Mouse (Mus musculus): Measurements from ENCODE around the gene Krt13.

Gene Krt13

DNA sequence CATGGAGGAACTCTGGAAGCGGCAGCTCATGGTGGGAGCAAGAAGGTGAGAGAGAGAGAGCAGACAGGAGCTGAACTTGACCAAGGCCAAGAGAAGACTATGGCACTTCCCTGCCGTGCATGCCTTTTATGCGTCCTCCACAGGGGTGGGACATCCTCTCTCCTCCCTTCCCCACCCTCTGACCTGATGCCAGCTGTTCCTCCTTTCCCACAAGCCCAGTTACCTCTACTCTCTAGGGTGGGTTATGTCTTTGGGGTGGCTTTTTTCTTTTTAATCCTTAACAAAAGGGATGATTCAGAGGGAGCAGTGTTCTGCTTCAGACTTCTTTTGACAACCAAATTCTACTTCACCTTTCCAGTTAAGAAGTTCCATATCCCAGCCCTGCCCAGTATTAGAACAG, at the start of gene Krt13:
Gene Krt13 (minus strand): TSS at position 101 of the 400 bp plus-strand sequence.
- DNase-seq (ENCODE audit: low spot score) = no peak

DNA sequence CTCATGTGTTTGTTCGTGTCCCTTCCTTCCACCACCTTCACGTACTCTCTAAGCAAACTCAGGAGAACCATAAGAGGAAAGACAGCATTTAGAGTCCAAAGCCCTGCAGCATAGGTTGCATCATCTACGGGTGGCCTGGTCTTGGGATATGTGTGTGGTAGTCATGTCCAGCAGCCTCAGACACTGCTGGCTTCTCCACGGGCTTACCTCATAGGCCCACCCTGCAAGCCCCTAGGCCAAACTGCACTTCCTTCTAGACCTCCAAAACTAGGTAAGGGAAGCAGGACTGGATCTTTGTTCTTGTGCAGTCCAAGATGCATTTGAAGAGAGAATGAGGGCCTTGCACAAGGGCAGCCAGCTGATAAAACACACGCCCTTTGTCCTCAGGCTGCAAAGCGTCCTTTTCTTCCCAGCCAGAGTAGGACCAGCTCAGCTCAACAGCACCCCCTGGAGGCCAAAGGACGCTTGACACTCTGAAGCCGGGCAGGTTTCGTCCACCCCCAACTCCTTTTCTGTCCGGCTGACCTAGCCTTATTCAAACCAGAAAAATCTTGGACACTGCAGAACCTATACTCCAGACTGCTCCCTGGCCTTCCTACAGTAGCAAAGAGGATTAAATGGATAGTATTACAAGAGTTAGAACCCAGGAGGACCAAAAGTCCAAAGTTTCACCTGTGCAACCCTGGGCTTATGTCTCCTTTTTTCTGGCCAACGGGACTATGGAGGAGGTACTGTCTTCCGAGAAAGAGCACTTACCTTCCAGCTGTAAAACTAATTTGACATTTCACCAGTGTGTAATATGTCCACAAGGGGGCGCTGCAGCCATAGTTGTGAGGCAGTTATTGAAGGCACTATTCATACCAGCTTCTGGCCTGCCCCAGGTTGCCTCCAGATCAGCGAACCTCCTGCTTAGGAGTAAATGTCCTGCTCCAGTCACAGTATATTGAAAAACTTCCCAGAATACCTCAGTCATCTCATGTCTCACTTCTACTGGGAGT, 47.7 kb upstream of the Krt13 start:
- DNase-seq (ENCODE audit: low spot score) = peak; percentile 64

DNA sequence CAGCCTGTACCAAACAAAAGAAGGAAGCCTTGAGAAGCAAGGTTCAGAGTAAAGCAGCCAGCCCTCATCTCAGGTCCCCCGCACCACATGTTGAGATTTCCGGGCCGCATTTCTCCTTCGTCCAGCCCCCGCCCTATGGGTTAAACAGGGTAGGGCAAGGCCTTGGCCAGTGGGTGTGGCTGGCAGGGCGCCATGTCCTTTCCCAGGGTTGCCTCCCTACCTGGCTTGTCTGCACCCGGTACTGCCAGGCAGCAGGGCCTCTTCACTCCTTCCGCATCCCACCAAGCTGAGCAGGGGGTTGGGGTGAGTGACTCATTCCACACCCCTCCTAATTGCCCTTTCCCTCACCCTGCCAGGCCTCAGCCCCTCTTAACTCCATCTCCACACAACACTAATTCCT, 46.7 kb upstream of the Krt13 start:
- DNase-seq (ENCODE audit: low spot score) = peak; percentile 27

DNA sequence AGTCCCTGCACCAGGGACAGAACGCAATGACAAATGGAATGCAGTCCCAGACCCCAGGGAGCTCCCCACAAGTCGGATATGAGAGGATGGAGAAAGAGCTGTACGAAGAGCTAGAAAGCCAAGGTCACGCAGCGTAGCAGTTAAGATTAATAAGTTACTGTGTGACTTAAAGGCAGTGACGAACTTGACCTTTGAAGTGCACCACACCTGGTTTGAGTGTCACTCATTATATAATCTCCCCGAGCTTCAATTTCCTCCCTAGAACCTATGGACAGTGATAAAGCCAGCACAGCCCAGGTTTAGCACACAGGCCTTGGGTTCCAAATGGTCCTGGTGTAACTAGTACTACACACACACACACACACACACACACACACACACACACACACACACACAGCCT, 43.0 kb upstream of the Krt13 start:
- DNase-seq (ENCODE audit: low spot score) = no peak

DNA sequence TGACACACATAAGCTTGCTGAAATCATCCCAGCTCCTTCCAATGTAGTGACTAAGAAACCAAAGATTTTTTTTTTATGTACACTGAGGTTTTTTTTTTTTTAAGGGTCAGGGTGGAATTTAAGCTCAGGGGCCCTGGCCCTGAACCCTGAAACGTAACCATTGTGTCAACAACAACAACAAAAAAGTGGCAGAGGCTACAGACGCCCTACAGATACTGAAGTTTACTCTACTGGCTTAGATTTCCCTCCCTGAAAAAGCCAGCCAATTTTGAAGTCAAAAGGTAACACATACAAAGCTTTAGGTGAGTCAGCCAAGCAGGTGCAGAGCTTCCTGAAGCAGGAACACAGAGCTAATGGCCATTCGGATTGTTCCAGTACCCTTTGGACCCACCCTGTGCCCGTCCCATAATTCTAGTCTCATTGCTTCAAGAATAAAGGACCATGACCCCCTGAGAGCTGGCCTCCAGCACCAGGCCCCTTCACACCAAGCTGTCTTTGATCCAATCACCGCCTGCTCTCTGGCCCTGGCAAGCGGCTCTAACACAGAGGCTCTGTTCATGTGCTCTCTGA, 36.6 kb upstream of the Krt13 start:
- DNase-seq (ENCODE audit: low spot score) = no peak

DNA sequence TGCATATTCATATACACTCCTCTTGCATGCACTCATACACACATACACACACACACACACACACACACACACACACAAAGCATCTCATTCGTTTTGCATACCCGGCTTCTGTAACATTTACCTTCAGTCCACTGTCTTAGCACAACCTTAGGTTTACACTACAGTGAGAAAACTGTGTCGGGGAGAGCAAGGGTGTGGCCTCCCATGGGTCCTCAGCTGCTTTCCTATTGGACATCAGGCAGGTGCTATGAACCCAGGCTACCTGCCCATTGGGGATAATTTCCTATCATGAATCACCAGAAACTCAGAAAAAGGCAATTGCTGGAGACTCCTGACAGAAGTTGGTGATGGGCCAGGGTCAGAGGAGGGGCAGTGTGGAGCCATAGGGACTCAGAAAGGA, 36.0 kb upstream of the Krt13 start:
- DNase-seq (ENCODE audit: low spot score) = no peak

DNA sequence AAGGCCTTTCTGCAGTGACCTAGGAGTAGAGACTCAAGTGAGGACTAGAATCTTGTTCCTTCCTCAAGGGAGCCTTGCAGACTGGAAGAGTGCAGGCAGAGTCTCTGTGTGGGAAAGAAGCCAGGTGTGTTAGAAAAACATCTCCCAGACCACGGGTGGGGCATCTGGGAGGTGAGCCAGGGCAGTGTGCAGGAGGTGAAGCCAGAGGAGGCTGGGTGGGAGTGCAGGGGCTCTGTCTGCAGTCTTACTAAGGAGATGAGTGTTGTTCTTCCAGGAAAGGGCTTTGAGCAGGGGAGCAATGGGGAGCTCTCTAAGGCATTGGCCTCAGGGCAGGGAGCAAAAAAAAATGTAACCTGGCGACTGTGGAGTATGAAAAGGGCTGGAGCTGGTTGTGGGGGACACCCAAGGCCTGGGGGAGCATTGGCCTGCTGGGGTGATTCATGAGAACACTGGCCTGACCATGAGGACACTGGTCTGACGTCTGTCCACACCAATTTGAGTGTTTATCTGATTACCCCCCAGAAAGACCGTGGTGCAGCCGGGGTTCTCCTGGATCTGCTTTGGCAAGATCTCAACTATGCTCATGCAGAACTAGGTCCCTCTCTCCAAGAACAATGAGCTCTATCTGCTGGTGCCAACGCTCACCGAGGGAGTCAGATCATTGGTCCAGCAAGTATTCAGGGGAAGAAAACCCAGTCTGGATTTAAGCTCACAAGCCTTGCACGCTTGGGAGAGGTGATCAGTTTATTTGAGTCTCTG, 34.3 kb upstream of the Krt13 start:
- DNase-seq (ENCODE audit: low spot score) = peak; percentile 17

DNA sequence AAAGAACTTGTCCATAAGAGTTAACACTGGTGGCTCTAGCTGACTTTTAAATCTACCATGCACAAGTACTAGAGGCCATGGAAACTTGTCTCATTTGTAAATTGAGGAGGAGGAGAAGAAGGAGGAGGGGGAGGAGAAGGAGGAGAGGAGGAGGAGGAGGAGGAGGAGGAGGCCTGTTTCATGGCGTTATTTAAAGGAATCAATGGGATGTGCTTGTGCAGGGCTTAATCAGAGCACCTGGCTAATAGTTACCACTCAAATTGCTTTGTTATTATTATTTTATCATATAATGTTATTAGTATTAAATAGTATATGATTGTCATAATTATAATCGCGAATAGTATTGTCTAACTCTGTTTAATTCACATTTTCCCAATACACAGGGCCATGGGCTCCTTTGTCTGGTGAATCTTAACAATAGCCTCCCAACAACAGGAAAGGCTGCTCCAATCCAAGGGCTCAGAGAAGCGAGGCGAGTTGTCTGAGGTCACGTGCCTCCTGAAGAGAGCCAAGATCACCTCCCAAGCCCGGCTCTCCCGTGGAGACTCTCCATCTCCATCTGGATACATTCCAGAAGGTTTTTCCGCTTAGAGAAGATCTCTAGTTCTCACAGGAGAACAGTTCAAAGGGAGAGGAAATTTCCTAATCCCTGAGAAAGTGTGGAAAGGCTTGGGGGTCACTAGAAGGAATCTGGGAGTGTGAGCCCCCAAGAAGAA, 27.4 kb upstream of the Krt13 start, which contains the start of gene Krt19:
Gene Krt19 (minus strand): TSS at position 51 of the 716 bp plus-strand sequence.
- DNase-seq (ENCODE audit: low spot score) = no peak

DNA sequence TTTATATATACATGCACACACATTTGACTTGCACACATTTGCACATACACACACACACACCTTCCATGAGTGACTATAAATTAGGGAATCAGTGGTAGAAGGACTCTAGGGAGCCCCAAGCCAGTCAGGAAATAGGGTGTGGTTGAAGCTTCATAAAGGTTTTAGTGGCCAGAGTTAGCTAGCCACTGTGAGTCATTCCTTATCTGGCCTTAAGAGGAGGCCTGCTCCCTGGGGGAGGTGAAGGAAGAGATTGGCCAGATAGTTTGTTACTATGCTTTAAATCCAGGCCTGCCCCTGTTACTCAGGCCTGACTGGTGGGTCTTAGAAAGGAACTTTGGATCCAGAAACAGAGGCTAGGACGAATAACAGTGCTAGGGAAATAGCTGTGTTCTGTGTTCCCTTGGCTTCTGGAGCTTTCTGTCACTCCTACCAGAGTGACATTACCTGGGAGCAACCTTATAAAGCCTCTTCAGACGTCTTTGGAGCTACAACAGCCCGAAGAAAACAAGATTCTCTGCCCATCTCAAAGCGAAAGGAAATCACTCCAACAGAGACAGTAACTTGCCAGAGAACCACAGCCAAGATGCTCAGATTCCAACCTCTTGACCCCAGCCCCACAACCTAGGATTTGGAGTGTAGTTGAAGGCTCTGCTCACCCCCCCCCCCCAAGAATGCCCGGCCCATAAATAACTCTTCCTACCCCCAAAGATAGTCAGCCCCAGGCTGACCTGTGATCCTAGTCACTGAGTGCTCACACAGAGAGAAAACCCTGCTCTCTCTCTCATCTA, 26.4 kb upstream of the Krt13 start:
- DNase-seq (ENCODE audit: low spot score) = no peak

DNA sequence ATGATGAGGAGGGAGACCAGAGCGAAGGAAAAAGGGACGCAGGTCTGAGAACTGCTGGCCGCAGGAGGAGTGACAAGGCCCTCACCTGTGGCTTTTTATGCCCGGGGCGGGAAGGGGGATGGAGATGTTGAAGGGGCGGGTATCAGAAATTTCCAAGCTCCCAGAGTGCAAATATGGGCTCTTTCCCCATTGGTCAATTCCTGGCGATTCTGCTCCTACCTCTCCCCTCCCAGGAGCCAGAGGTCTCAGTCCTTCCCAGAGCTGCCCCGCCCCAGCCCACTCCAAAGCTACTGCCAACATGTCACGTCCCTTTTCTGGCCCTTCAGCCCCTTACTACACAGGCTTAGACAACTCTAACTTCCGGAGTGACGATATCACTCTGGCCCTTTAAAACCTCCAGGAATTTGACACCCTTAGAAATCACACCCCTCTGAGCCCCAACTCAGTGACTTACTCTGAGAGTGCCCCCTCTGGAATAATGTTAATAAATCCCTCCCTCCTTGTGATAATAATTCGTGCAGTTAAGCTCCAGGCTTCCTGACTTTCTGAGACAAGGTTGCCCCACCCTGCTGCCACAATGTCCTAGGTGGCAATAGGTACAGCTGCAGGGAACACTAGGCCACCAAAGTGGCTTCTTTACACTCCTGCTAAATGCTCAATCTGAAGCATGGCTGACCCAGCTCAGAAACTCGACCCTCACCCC, 24.6 kb upstream of the Krt13 start:
- DNase-seq (ENCODE audit: low spot score) = no peak

DNA sequence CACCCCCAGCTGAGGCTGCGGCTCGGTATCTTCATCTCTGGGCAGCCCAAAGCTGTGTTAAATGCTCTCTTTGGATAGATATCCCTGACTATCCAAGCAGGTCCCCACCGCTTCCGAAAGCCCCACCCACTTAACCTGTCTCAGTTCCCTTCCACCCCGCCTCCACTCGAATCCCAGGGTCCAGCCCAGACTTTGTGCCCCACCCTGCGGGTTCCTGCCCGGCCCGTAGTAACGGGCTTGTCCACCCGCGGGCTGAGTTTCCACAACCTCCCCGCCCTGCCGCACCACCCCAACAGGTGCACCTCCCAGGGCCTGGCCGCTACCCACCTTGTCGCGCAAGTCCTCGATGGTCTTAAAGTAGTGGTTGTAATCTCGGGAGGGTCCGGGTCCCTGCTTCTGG, 23.7 kb upstream of the Krt13 start:
- peak; percentile 15 for DNase-seq (ENCODE audit: low spot score)

DNA sequence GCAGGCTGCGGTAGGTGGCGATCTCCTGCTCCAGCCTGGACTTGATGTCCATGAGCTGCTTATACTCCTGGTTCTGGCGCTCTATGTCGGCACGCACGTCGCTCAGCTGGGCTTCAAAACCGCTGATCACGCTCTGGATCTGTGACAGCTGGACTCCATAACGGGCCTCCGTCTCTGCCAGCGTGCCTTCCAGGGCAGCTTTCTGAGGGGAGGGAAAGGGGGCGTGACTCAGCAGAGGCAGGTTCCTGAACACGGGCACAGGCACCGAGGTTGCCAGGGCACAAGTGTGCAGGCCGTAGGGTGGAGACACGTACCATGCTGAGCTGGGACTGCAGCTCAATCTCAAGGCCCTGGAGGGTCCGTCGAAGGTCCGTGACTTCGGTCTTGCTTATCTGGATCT, 19.6 kb upstream of the Krt13 start:
- no peak for DNase-seq (ENCODE audit: low spot score)

DNA sequence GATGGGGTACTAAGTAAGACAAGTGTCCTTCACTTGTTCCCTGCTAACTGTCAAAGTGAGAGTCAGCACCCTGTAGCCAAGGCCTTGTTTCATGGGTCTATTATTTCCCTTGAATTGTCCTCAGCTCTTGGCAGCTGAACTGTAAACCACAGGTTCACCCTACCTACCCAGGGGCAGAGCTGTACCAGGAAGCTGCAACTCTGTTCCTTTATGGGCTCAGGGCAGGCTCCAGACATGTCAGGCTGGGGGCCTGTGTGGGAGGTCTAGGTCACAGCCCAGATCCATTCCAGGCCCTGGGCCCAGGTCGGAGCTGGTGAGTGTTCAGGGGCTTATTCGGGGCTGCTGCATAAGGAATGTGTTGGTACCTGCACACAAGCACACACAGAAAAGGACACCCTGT, 18.0 kb upstream of the Krt13 start:
- DNase-seq (ENCODE audit: low spot score) = no peak

DNA sequence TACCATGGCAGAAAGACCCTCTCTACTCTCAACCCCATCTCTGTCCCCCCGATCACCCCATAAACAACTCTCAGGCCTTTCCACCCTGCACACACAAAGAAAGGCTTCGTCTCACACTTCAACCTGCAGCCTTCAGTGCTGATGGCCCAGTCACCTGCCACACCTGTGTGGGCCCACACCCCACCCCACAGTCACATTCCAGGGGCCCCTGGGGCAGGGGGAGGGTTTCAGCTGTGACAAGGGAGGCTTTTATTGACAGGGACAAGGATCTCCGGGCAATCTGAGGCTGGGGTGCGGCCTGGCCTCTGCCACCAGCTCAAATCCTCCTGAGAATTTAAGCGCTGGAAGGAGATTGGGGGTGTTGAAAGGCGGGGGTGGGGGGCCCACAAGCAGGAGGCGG, 17.4 kb upstream of the Krt13 start:
- no peak for DNase-seq (ENCODE audit: low spot score)

DNA sequence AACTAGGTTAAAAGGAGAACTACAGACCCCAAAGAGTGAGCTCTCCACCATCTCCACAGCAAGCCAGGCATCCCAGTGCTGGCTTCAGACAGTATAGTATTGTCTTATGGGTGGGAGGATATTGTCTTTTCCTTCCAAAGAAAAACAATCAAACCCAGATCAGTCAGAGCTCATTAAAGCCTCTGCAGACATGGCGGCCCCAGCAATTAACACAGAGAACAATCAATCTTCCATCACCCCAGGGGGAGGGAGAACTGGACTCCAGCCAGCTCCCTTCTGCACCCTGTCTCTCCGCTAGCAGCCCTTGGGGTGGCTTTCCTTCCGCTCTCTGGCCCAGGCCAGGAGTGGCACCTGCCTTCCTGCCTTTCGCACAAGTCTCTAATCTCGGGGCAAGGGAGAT, 16.3 kb upstream of the Krt13 start:
- DNase-seq (ENCODE audit: low spot score) = no peak

DNA sequence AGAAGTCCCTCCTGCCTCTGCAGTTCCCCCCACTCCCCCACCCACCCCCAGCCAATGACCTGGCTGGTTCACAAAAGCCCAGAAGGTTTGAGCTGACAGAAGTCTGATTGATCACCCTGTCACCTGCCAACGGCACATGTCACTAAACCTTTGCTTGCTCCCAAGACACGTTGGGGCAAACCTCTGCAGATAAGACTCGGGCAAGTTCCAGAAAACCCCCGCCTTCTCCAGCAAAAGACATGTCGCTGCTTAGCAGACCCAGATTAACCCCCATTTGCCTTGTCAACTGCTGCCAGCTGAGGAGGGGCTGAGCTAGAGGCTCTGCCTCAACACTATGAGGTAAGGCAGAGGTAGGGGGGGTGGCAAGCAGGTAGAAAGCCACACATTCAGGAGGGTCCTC, 15.2 kb upstream of the Krt13 start:
- DNase-seq (ENCODE audit: low spot score) = no peak

DNA sequence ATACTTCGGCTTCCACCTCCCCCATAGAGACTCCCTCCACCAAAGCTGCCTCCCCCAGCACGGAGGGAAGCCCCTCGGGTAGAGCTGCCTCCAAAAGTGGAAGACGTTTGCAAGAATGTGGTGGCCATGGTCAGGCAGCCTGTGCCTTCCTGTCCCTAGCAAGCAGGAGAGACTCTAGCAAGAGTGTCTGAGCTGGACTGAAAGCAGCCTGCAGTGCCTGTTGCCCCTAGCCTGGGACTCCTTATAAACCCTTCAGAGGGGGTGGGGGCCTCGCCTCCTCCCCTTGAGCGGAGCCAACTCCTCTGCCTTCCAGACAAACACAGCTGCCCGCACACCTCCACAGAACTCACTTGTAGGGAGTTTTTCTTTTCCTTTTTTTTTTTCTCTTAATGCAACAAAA, 14.4 kb upstream of the Krt13 start, which contains the start of gene Krt15:
Gene Krt15 (minus strand): TSS at position 198 of the 400 bp plus-strand sequence.
- no peak for DNase-seq (ENCODE audit: low spot score)

DNA sequence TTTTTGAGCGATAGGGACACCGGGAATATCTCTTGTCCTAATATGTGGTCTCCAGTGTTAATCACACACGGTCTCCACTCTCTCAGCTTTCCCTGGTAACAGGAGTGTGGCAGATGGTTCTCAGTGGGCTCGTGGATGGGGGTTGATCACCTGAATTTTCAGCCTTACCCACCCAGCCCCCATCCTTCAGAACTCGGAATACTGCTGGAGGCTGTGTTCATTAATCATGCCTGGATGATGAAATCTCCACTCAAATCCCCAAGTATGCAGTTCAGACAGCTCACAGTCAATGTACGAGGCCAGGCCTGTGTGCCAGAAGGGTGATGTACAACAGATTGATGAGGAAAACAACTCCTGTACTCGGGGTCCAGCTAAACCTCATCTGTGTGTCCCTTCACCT, 3.5 kb upstream of the Krt13 start:
- no peak for DNase-seq (ENCODE audit: low spot score)

DNA sequence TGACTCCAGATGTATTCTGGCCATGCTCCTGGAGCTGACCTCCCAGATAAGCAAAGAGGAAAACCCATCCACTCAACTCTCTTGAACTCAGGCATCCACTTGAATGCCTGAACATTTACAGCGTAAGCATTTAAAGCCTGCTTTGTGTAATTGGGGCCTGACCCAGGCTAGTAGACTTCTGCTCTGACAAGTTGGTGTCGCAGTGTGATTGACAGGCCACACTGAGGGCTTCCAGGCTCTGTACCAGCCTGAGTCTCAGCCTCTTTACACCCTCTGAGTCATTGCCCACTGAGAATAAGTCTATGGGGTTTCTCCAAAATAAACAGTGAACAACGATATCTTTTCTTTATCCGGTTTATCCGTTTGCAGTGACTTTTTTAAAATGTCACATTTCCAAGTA, 1.0 kb downstream of the Krt13 start:
- no peak for DNase-seq (ENCODE audit: low spot score)

DNA sequence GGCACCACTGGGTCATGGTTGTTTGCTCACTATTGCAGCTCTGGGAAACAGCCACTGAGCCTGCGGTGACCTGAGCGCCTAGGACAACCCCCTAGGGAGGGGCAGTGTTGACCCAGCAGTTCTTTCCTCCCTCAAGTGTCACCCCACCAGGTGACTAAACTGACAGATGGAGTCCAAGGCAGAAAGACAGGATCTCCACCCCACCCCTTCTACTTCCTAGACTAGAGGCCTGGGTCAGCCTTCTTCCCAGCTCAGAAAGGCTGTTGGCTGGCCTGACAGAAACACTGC, 7.7 kb downstream of the Krt13 start:
- no peak for DNase-seq (ENCODE audit: low spot score)

All from testis, postnatal 14 days (tissue).